Mouse (Mus musculus) CD4-positive, CD25-positive, alpha-beta regulatory T cell, adult 2 months (primary cell): ENCODE results near the gene Tmprss11b.
A peak's percentile ranks its signal among the peaks of the same experiment; 100 is the strongest.

Experiments used
- DNase-seq: peaks from one replicate; pipeline ENCODE4 v3.0.0-alpha.2; 2012; ENCODE audit warnings: low read depth, low spot score

The Tmprss11b gene

DNA sequence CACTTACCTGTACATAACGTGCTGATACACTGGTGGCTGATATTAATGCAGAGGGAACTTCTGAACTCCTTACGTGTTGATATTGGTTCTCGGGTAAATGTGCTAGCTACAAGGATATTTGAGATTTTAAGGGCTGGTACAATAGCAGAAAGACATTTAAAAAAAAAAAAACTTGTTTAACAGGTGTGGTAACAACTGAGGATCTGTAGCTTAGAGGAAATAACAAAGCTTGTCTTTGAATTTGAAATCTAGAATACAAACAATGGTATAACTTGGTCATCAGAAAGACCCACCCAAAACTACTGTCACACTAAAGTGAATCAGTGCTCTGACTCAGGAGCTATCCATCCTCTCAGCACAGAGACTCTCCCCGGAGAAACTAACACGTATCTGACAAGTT, at the start of gene Tmprss11b:
TSS of gene Tmprss11b (minus strand) at position 101 of the 400 bp plus-strand sequence.
- DNase-seq: no peak

DNA sequence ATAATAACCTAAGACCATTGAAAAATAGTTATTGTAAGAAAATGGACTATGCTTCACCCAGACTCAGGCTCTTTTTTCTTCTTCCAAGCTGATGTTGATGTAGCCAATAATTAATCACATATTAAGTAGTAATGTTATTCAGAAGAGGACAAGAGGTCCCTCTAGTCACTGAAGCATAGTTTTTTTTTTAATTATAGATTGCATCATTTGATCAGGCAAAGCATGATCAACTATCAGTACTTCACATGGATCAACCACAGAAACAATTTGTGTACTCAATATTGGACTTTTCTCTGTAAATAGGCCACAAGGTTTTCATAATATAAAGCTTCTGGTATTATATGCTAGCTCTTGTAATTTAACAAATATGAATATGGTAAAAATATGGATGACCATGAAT, 48.9 kb upstream of the Tmprss11b start:
- no peak for DNase-seq

GRCm38 (mm10) chr5:86722820-86723460, 46.8 kb upstream of the Tmprss11b start:
- no peak for DNase-seq

GRCm38 (mm10) chr5:86714967-86715366, 38.8 kb upstream of the Tmprss11b start:
- no peak for DNase-seq

DNA sequence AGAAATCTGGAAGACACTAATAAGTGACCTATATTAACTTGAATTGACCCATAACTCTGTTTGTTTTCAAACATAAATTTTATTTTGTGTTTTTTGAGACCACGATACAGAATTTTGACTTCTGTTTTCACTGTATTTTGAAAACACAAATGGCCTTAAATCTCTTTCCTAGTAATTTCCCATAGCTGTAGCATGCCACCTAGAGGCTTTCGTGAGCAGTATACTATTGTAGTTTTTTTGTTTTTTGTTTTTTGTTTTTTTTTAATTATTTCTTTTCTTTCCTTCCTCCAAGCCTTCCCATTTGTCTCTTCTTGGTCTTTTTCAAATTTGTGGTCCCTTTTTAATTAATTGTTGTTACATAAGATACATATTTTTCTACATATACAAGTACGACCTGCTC, 28.8 kb upstream of the Tmprss11b start:
- DNase-seq: no peak

- DNase-seq: peak; percentile 35
These were observed 8.5 kb upstream of the Tmprss11b start for GRCm38 (mm10) chr5:86684667-86685066.

DNA sequence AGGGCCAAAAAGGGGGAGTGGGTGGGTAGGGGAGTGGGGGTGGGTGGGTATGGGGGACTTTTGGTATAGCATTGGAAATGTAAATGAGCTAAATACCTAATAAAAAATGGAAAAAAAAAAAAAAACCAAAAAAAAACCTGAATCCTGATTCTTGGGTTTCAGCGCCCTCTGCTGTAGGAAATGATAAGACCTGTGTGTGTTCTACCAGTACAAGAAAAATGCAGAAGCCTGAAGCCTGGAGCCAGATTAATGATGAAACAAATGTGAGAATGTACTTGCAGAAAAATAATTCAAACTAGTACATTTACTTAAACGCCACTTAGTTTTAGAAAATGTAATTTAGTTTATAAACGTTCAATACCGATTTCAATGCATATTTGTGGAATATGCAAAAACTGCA, 27.0 kb downstream of the Tmprss11b start:
- DNase-seq: peak; percentile 7

- DNase-seq: no peak
These were observed 35.4 kb downstream of the Tmprss11b start for GRCm38 (mm10) chr5:86640795-86641194.

DNA sequence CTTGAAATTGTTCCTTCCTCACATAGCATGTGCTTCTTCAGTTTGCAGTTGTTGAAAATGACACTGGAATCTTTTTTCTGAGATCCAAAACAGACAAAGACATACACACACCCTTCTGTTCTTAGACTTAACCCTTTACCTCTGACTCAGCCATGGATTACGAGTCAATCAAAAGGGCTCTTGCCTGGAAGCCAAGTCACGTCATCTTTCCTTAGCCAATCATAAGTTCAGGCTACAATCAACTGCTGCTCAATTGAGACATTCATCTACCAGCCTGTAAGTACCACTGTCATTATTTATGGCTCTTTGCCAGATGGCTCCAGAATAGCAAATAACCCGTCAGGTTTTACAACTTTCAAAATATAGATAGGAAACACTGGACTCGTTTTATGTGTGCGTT, 43.8 kb downstream of the Tmprss11b start, which contains the start of gene Tmprss11f:
TSS of gene Tmprss11f (minus strand) at position 101 of the 400 bp plus-strand sequence.
- no peak for DNase-seq

DNA sequence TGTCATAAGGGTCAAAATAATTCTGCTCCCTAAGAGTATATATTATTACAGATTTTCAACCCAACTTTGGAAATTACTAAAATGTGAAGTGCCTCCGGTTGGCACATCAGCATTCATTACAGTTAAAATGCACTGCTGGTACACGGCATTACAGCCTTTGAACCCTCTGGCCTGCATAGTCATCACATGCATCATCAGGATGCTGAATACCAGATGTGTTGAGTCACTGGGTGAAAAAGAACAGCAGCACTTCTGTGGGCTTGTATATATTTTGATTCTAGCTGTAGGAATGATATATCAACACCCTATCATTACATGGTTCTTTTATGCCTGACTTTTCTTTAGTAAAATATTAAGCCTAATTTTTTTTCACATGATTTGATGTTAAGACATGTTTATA, 45.5 kb downstream of the Tmprss11b start:
- no peak for DNase-seq

DNA sequence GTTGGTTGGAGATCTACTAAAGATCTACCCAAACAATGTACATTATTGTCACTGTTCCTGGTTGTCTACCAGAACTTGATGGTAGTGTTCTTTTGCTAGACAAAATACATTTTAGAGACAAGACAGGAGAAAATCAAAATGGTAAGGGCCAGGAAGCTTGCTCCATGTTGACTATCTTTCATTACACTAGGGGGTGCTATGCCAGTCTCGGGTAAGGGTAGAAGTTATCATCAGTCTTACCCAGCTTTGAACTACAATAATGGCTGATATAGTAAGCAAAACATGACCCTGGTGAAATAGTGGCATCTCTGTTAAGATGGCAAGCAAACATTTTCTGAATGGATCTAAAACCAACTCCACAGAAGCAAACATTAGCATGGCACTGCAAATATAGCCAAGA, 54.4 kb downstream of the Tmprss11b start:
- DNase-seq: no peak
